9 mouse cellular contexts compared by ENCODE assay signal in the genomic region with DNA sequence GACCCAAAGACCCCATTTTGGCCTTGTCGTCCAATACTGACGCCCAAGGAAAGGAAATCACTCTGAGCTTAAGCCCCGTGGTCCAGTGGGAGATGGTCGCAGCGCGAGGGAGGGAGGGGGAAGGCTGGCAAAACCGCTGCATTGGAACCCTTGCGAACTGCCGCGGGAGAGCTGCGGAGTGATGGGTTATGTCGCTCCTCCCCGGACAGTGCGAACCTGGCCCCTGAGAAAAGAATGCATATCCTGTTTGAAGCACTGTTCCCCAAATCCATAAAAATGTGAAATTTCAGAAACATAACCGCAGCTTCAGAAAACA. TPM values are rescaled to one million over a fixed set of nuclear protein-coding genes. Genes with fewer than 3 reads are reported as not detected.
A peak's percentile ranks its signal among the peaks of the same experiment; 100 is the strongest.
DNase-seq lines count a peak whose midpoint lies in the region; ATAC-seq and TF ChIP-seq lines count a peak whose summit lies in the region.
"Had no signal": no experiment of that assay in that cellular context is flagged by ENCODE, and none has a peak within 500 bp of the region (broad histone marks: within the 10 kb centered on the region; RNA-seq: fewer than 3 reads in every experiment).

No protein-coding gene starts in this region.

- WGBS in heart, embryonic 11.5 days (ENCODE audit: insufficient replicate concordance), result under 1% methylated on average over 15 of the region's 15 CpGs
- WGBS in stomach, embryonic 15.5 days, result 3% methylated on average over 15 of the region's 15 CpGs
- 3% methylated on average over 15 of the region's 15 CpGs for WGBS in stomach, postnatal 0 days
- under 1% methylated on average over 15 of the region's 15 CpGs for WGBS in limb, embryonic 10.5 days
- WGBS in stomach, embryonic 16.5 days, result 1% methylated on average over 15 of the region's 15 CpGs

- TF ChIP-seq CTCF in stomach, postnatal 0 days (IDR thresholded peaks at IDR 0.05; ENCODE audit: low read depth), result no peak

- peaks cover 76% of the 10 kb centered on the region for H3K27me3 ChIP-seq in heart, embryonic 11.5 days (ENCODE audit: control insufficient read depth, insufficient read depth, low read length)
- H3K27me3 ChIP-seq in stomach, embryonic 15.5 days (replicated peaks), result peaks cover 64% of the 10 kb centered on the region
- H3K27me3 ChIP-seq in stomach, postnatal 0 days (ENCODE audit: control insufficient read depth, insufficient read depth, low read length), result peaks cover 28% of the 10 kb centered on the region
- H3K27me3 ChIP-seq in limb, embryonic 10.5 days (ENCODE audit: low read depth, poor library complexity, severe bottlenecking), result peaks cover 99% of the 10 kb centered on the region
- H3K27me3 ChIP-seq in stomach, embryonic 16.5 days (ENCODE audit: control insufficient read depth, insufficient read depth, low read length), result peaks cover 70% of the 10 kb centered on the region

- H3K36me3 ChIP-seq in heart, embryonic 11.5 days (ENCODE audit: control insufficient read depth, insufficient read depth, low read length), result no peaks in the 10 kb centered on the region
- H3K36me3 ChIP-seq in stomach, embryonic 15.5 days, result no peaks in the 10 kb centered on the region
- H3K36me3 ChIP-seq in stomach, postnatal 0 days (ENCODE audit: control insufficient read depth, insufficient read depth, low read length), result no peaks in the 10 kb centered on the region
- no peaks in the 10 kb centered on the region for H3K36me3 ChIP-seq in limb, embryonic 10.5 days
- no peaks in the 10 kb centered on the region for H3K36me3 ChIP-seq in stomach, embryonic 16.5 days (ENCODE audit: control insufficient read depth, insufficient read depth, low read length)

- no peak overlapping the region for H3K9ac ChIP-seq in heart, embryonic 11.5 days (ENCODE audit: low read depth, low read length)
- H3K9ac ChIP-seq in stomach, embryonic 15.5 days, result no peak overlapping the region
- H3K9ac ChIP-seq in stomach, postnatal 0 days (ENCODE audit: low read length), result no peak overlapping the region
- no peak overlapping the region for H3K9ac ChIP-seq in stomach, embryonic 16.5 days (ENCODE audit: low read length)

- no peaks in the 10 kb centered on the region for H3K9me3 ChIP-seq in heart, embryonic 11.5 days (replicated peaks; ENCODE audit: control insufficient read depth, low read length)
- no peaks in the 10 kb centered on the region for H3K9me3 ChIP-seq in stomach, embryonic 15.5 days
- no peaks in the 10 kb centered on the region for H3K9me3 ChIP-seq in stomach, postnatal 0 days (ENCODE audit: control insufficient read depth, low read length)
- H3K9me3 ChIP-seq in limb, embryonic 10.5 days (replicated peaks), result no peaks in the 10 kb centered on the region
- H3K9me3 ChIP-seq in stomach, embryonic 16.5 days (replicated peaks; ENCODE audit: control insufficient read depth, low read length), result no peaks in the 10 kb centered on the region

- no peak for TF ChIP-seq EP300 in stomach, postnatal 0 days (optimal IDR thresholded peaks at IDR 0.05)

- H3K4me2 ChIP-seq in heart, embryonic 11.5 days, result no peak overlapping the region
- peak overlapping the region; percentile 82 for H3K4me2 ChIP-seq in stomach, embryonic 15.5 days
- no peak overlapping the region for H3K4me2 ChIP-seq in stomach, postnatal 0 days (replicated peaks; ENCODE audit: low read depth)
- peak overlapping the region; percentile 75; the same call in 1 of the 2 replicates for H3K4me2 ChIP-seq in stomach, embryonic 16.5 days (ENCODE audit: low read depth, low read length)

- H3K4me3 ChIP-seq in heart, embryonic 11.5 days (ENCODE audit: low read depth, low read length), result peak overlapping the region; percentile 43; the same call in 1 of the 2 replicates
- no peak overlapping the region for H3K4me3 ChIP-seq in stomach, embryonic 15.5 days (replicated peaks)
- no peak overlapping the region for H3K4me3 ChIP-seq in stomach, postnatal 0 days (ENCODE audit: low read depth, low read length)
- H3K4me3 ChIP-seq in limb, embryonic 10.5 days, result peak overlapping the region; percentile 50; the same call in 1 of the 2 replicates
- peak overlapping the region; percentile 45; the same call in 1 of the 2 replicates for H3K4me3 ChIP-seq in stomach, embryonic 16.5 days (replicated peaks; ENCODE audit: low read length)

- ATAC-seq in heart, embryonic 11.5 days (replicated peaks; ENCODE audit: insufficient number of reproducible peaks, low FRiP score, low TSS enrichment), result no peak
- ATAC-seq in stomach, embryonic 15.5 days (ENCODE audit: insufficient read depth, low FRiP score, low read depth), result no peak
- no peak for ATAC-seq in stomach, postnatal 0 days (ENCODE audit: low FRiP score, low TSS enrichment)
- no peak for ATAC-seq in stomach, embryonic 16.5 days (ENCODE audit: insufficient read depth, low FRiP score)

- no peak for DNase-seq in heart, adult 11 months
- DNase-seq in stomach, postnatal 0 days (ENCODE audit: low spot score), result no peak
- DNase-seq in limb, embryonic 10.5 days (ENCODE audit: low spot score), result peak; percentile 53
- DNase-seq in frontal cortex, postnatal 14 days (ENCODE audit: low spot score in 2 of 2), result no peak
- no peak for DNase-seq in thymus, postnatal 14 days
- DNase-seq: gastrocnemius, postnatal 14 days had no signal

- H3K4me1 ChIP-seq in heart, embryonic 11.5 days (ENCODE audit: control insufficient read depth, insufficient read depth, low read length), result peaks cover 12% of the 10 kb centered on the region
- peaks cover 37% of the 10 kb centered on the region for H3K4me1 ChIP-seq in stomach, embryonic 15.5 days
- no peaks in the 10 kb centered on the region for H3K4me1 ChIP-seq in stomach, postnatal 0 days (replicated peaks; ENCODE audit: control insufficient read depth, insufficient read depth)
- H3K4me1 ChIP-seq in limb, embryonic 10.5 days, result peaks cover 43% of the 10 kb centered on the region
- H3K4me1 ChIP-seq in stomach, embryonic 16.5 days (ENCODE audit: control insufficient read depth, insufficient read depth, low read length), result peaks cover 20% of the 10 kb centered on the region

- H3K27ac ChIP-seq in heart, embryonic 11.5 days (ENCODE audit: low read depth, low read length), result no peak overlapping the region
- H3K27ac ChIP-seq in stomach, embryonic 15.5 days, result no peak overlapping the region
- H3K27ac ChIP-seq in stomach, postnatal 0 days (replicated peaks), result no peak overlapping the region
- H3K27ac ChIP-seq in limb, embryonic 10.5 days, result no peak overlapping the region
- no peak overlapping the region for H3K27ac ChIP-seq in stomach, embryonic 16.5 days (ENCODE audit: low read length)

RNA-seq across cellular contexts. Expression of gene Emx1, which starts 0.5 kb away (rescaled TPM):
- not detected in 2 replicates for polyA plus RNA-seq in heart, embryonic 11.5 days (2014; fragmentation: Nextera tagmentation; extraction: Ambion mirVana)
- polyA plus RNA-seq in stomach, embryonic 15.5 days (2015; fragmentation: Nextera tagmentation; extraction: Ambion mirVana), result not detected in 2 replicates
- not detected in 2 replicates for polyA plus RNA-seq in stomach, postnatal 0 days (2015; fragmentation: Nextera tagmentation; extraction: Ambion mirVana)
- 1.8 and 3.9 TPM in 2 replicates for polyA plus RNA-seq in limb, embryonic 10.5 days (2016; fragmentation: Nextera tagmentation; extraction: Ambion mirVana)
- polyA plus RNA-seq in stomach, embryonic 16.5 days (2015; fragmentation: Nextera tagmentation; extraction: Ambion mirVana), result not detected in 2 replicates

RNA-seq across cellular contexts. Expression of gene Spr, which starts 49.1 kb away (rescaled TPM):
- polyA plus RNA-seq in heart, embryonic 11.5 days (2014; fragmentation: Nextera tagmentation; extraction: Ambion mirVana), result 59.8 and 82.7 TPM in 2 replicates
- 60.8 and 65.8 TPM in 2 replicates for polyA plus RNA-seq in stomach, embryonic 15.5 days (2015; fragmentation: Nextera tagmentation; extraction: Ambion mirVana)
- polyA plus RNA-seq in stomach, postnatal 0 days (2015; fragmentation: Nextera tagmentation; extraction: Ambion mirVana), result 58.8 and 62.1 TPM in 2 replicates
- 52.5 and 64.9 TPM in 2 replicates for polyA plus RNA-seq in limb, embryonic 10.5 days (2016; fragmentation: Nextera tagmentation; extraction: Ambion mirVana)
- 63.6 and 63.7 TPM in 2 replicates for polyA plus RNA-seq in stomach, embryonic 16.5 days (2015; fragmentation: Nextera tagmentation; extraction: Ambion mirVana)

Comparison
In these comparisons a context has a peak if more than half of its experiments do, and no peak if none do; other contexts are left out.
1. H3K4me2 ChIP-seq: peak in stomach, embryonic 15.5 days (single experiment) and stomach, embryonic 16.5 days (single experiment); none in heart, embryonic 11.5 days (single experiment) and stomach, postnatal 0 days (single experiment).
2. H3K4me3 ChIP-seq: peak in heart, embryonic 11.5 days (single experiment), limb, embryonic 10.5 days (single experiment) and stomach, embryonic 16.5 days (single experiment); none in stomach, embryonic 15.5 days (single experiment) and stomach, postnatal 0 days (single experiment).